In genomic region chr3:96824614-96825013, GRCm38 (mm10) we compare ENCODE assay signal across 17 mouse cellular contexts. TPM values are rescaled to one million over a fixed set of nuclear protein-coding genes. Genes with fewer than 3 reads are reported as not detected.
"Had no signal": no experiment of that assay in that cellular context is flagged by ENCODE, and none has a peak within 500 bp of the region (broad histone marks: within the 10 kb centered on the region; RNA-seq: fewer than 3 reads in every experiment).

No protein-coding gene starts in this region.

- H3K36me3 ChIP-seq: limb, embryonic 12.5 days; liver, embryonic 13.5 days; lung, embryonic 15.5 days; midbrain, embryonic 13.5 days had no signal

- ATAC-seq: inflammation-experienced regulatory T-cells, adult 6 months; liver, postnatal 0 days; midbrain, embryonic 13.5 days had no signal

- H3K9ac ChIP-seq: limb, embryonic 12.5 days; liver, embryonic 13.5 days; liver, postnatal 0 days; lung, embryonic 15.5 days; midbrain, embryonic 13.5 days had no signal

- H3K4me3 ChIP-seq: limb, embryonic 12.5 days; liver, embryonic 13.5 days; lung, embryonic 15.5 days; megakaryocyte, embryonic 14.5 days; midbrain, embryonic 13.5 days had no signal

- H3K4me1 ChIP-seq: lung, embryonic 15.5 days had no signal

- H3K27me3 ChIP-seq: limb, embryonic 12.5 days; liver, embryonic 13.5 days; lung, embryonic 15.5 days; midbrain, embryonic 13.5 days had no signal

- H3K27ac ChIP-seq: limb, embryonic 12.5 days; liver, embryonic 13.5 days; lung, embryonic 15.5 days; macrophage; midbrain, embryonic 13.5 days; stomach, postnatal 0 days had no signal

- H3K9me3 ChIP-seq: limb, embryonic 12.5 days; liver, embryonic 13.5 days; lung, embryonic 15.5 days; midbrain, embryonic 13.5 days had no signal

- DNase-seq: liver; liver, embryonic 13.5 days; liver, postnatal 0 days; lung, postnatal 14 days; right cerebral cortex, postnatal 25 days; thymus, postnatal 14 days had no signal

- H3K4me2 ChIP-seq: limb, embryonic 12.5 days; liver, embryonic 13.5 days; lung, embryonic 15.5 days; midbrain, embryonic 13.5 days had no signal

RNA-seq across cellular contexts. Expression of gene Pdzk1, which starts 4.5 kb away (rescaled TPM):
- polyA plus RNA-seq: limb, embryonic 12.5 days; macrophage; midbrain, embryonic 13.5 days; neural tube, embryonic 14.5 days had no signal

RNA-seq across cellular contexts. Expression of gene Cd160, which starts 4.5 kb away (rescaled TPM):
- total RNA-seq: layer of hippocampus, postnatal 10 days; left cerebral cortex, postnatal 36 days; midbrain, postnatal 0 days had no signal
